Mouse (Mus musculus) forelimb bud, embryonic 11.5 days (tissue): Measurements from ENCODE around the gene Epas1.
A peak's percentile ranks its signal among the peaks of the same experiment; 100 is the strongest.

Experiments
- DNase-seq: peaks from one replicate; pipeline ENCODE4 v3.0.0-alpha.2; 2012; ENCODE audit warnings: low read depth, low spot score

Epas1 gene

DNA sequence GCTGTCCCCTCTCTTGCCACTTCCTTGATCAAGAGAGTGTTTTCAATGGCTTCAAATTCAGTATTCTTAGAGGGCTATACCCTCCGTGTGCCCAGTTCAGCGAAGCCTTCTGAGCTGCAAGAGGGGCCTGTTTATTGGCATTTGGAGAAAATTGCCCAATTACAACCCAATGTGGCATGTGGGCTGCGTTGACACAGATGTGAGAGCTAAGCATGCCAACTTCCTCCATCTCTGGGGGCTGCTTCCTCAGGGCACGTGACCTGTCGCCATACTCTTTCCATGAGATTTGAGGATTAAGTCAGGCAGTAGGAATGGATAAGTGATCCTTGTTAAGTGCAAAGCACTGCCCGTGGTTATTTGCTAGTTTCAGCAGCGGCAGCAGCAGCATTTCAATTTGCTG, 34.3 kb downstream of the Epas1 start:
- DNase-seq: no peak

- no peak for DNase-seq
These were observed 34.8 kb downstream of the Epas1 start for GRCm38 (mm10) chr17:86788316-86788715.

DNA sequence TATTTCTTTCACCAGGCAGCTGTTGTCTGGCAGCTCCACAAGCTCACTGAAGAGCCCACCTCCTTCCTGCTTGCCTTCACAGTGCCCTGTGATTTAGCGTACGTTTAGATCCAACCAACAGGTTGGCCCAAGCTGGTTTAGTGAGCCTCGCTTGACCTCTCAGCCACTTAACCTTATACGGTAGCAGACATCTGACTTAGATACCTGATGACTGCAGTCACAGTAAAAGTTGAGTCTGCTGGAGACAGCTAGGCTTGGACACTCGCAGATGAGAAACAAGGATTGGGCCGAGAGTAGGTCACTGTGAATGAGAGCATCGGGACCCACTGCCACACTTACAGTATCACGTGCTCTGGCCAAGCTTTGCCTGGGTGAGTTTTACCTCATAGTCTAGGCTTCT, 38.4 kb downstream of the Epas1 start:
- DNase-seq: no peak

GRCm38 (mm10) chr17:86795773-86796172, 42.3 kb downstream of the Epas1 start:
- DNase-seq: no peak

DNA sequence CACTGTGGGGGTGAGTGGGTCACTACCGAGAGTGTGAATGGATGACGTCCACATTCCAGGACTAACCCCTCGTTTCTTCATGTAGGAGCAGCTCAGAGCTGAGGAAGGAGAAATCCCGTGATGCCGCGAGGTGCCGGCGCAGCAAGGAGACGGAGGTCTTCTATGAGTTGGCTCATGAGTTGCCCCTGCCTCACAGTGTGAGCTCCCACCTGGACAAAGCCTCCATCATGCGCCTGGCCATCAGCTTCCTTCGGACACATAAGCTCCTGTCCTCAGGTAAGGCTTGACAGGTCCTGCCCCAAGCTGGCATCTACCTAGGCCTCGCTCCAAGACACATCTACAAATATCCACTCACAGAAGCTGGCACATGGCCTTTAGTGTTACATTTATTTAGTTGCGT, 43.5 kb downstream of the Epas1 start:
- DNase-seq: no peak

- no peak for DNase-seq
These were observed 45.0 kb downstream of the Epas1 start for GRCm38 (mm10) chr17:86798460-86798859.

DNA sequence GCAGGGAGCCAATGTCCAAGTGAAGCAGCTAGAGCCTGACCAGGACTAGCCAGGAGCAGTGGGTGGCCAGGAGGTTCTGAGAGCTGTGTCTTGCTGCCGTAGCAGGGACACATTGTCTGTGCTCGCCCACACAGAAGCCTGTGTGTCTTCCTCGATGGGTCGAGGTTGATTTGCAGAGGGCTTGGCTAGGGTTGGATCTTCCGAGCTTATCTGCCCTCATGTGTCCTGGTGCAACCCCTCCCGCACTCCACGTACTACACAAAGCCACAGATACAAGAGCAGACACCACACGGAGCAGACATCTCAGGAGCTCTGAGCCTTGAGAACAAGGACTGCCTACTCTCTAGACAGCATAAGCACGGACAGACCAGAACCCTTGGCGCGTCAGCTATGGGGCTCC, 45.5 kb downstream of the Epas1 start:
- DNase-seq: no peak

DNA sequence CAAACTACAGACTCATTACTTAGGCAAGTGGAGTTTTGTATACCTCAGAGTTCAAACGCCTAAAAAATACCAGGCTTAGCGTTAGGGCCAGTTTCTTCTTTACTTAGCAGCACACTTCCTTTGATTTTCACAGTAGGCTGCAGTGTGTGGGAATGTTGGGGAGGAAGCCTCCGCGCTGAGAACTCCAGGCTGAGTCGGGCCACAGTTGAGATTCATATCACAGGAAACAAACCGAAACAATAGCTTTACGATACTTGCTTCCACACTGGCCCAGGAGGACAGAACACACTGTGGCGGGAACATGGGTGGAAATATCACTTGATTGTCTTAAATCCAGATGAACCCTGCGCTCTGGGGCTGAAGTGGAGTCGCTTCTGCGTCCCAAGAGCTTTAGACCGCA, 47.0 kb downstream of the Epas1 start:
- no peak for DNase-seq

DNA sequence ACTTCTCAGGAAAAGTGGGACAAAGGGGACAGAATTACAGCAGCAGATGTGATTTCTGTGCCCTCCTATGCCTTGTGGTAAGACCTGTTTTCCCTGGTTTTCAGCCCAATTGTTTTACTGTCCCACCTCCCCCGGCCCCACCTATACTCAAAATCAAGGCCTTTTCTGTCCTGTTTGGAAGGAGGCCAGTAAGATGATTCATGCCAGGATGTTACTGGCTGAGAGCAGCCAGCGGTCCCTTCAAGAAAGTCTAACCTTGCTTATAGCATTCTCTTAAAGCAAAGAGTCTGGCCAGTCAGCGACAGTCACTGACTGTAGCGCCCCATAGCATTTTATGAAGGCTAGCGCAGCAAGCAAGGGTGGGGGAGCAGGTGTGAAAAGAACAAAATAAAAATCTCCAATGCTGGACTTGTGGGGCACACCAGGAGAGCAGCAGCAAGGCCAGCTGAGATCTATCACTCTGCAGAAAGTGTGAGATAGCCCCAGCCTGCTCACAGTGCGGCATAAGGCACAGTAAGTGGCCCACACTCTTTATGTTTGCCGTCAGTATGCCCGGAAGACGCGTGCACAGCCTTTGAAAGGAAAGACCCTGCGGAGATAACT, 47.8 kb downstream of the Epas1 start:
- no peak for DNase-seq

DNA sequence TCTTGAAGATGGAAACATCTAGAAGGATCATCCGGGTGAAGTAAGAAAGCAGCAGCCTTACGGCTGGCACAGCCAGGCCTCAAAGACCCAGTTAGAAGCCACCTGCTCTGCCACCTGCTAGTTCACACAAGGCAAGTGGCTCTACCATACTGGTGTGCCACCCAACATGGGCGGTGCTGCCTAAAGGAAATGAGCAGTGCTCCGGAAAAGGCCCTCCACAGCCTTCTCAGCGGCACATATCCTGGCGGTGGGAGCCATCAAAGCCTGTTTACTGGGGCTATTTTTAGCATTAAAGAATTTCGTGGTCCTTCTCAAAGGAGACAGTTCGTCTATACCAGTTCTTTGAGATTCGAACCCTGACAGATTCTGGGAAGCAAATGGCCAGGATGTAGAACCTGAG, 48.4 kb downstream of the Epas1 start:
- no peak for DNase-seq

- no peak for DNase-seq
These were observed 49.0 kb downstream of the Epas1 start for GRCm38 (mm10) chr17:86802351-86802985.

GRCm38 (mm10) chr17:86803147-86803546, 49.6 kb downstream of the Epas1 start:
- no peak for DNase-seq

GRCm38 (mm10) chr17:86803653-86804052, 50.2 kb downstream of the Epas1 start:
- no peak for DNase-seq

DNA sequence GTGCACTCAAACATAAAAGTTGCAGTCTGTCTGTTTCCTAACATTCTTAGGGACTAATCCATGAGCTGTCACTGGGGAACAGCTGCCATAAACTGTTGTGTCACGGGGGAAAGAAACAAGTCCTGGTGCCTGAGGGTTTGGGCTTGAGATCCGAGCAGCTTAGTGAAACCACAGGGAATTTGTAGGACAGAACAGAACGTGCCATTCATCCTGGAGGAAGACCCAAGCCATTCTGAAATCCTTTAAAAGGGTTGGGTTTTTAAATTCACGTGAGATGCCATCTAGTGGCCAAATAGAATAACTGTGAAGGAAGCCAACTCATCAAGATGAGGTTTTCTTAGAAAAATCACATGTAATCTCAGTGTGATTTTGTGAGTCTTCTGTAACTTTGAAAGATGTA, 58.5 kb downstream of the Epas1 start:
- peak; percentile 24 for DNase-seq

DNA sequence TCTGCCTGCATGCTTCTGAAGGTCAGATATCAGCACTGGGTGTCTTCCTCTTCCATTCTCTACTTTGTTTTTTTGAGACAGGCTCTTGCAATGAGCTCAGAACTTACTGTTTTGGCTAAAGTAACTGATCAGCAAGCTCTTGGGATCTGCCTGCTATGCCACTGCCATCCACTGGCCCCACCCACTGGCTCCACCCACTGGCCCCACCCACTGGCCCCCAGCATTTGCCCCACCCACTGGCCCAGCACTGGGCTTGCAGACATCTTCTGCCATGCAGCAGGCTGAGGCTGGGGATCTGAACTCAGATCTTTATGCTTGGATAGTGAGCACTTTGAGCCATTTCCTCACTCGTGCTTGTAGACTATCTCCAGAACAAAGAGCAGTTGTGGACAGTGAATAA, 60.8 kb downstream of the Epas1 start:
- DNase-seq: no peak

GRCm38 (mm10) chr17:86815016-86815865, 61.7 kb downstream of the Epas1 start:
- no peak for DNase-seq

GRCm38 (mm10) chr17:86822017-86822737, 68.7 kb downstream of the Epas1 start:
- no peak for DNase-seq

- DNase-seq: no peak
These were observed 71.1 kb downstream of the Epas1 start for GRCm38 (mm10) chr17:86824502-86825162.

DNA sequence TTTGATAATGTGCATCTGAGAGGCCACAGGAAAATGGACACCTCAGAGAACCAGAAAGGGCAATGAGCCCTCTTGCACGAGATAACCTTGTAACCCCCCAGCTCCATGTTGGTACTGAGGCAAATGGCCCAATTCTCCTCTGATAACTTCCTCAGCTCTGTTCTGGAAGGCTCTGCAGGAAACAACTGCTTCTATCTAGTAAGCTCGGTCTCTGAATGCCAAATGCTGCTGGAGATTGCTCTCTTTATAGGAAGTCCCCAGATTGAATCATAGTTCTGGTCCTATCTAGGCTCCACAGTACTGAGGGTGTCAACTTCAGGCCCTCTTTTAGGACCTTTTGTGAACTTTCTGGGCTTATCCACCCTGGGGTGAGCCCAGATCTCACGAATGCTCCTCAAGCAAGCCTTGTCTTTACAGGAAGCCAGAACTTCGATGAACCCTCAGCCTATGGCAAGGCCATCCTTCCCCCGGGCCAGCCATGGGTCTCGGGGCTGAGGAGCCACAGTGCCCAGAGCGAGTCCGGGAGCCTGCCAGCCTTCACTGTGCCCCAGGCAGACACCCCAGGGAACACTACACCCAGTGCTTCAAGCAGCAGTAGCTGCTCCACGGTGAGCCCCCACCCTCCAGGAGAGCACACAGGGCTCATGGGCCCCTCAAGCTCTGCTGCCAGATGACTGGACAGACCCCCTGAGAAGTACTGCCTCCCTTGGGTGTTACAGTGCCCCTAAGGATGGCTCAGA, 71.8 kb downstream of the Epas1 start:
- DNase-seq: no peak

DNA sequence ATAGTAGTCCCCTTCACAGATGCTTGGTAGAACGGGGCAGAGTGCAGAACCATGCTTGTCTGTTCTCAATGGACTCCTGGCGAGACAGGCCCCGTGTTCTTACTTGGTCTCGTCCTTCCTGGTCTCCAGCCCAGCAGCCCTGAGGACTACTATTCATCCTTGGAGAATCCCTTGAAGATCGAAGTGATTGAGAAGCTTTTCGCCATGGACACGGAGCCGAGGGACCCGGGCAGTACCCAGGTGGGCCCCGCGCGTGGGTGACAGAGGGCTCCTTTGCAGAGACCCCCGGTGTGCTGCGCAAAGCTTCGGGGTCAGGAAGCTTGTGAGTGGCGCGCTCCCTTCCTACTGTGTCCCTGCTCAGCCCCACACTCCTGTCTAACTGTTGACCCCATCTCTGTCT, 72.9 kb downstream of the Epas1 start:
- DNase-seq: no peak
